Mouse (Mus musculus): ENCODE measurements around the gene Tmem203. TPM values are rescaled to one million over a fixed set of nuclear protein-coding genes. Genes with fewer than 3 reads are reported as not detected.

Tmem203 gene
- polyA plus RNA-seq, 1 experiment from 2014 or later = 18.6 TPM

DNA sequence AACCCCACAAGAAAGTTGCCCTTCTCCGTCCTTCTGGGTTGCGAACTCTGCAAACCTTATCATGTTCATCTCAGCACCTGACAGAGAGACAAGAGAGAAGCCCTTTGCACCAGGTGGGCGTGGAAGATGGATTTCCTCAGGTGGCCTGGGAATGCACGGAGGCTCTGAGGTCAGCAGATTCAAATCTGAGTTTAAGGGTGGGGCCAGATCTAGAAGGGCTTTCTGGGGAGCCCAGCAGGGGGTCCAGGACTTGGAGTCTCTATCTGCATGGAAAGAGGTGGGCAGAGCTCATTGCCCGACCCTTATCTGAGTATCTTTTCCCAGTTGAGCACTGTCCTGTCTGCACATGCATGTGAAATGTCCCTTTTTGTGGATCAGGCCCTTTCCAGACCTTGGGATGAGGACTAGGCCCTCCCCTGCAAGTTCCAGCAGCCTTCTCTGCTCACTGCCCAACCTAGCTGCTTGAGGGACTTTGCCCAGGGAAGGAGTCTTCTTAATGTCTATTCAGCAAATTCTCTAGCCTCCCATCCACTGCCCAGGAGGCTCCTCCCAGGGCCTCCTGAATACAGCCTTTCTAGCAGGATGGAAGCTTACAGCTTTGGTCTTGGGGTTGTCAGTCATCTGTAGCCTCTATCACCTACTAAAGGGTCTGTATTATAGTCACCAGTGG is 20.6 kb upstream of the Tmem203 start:
- Histone ChIP-seq H3K4me1 (replicated peaks) (no peaks in the 10 kb centered on the region), H3K27me3 (peaks cover 27% of the 10 kb centered on the region)

DNA sequence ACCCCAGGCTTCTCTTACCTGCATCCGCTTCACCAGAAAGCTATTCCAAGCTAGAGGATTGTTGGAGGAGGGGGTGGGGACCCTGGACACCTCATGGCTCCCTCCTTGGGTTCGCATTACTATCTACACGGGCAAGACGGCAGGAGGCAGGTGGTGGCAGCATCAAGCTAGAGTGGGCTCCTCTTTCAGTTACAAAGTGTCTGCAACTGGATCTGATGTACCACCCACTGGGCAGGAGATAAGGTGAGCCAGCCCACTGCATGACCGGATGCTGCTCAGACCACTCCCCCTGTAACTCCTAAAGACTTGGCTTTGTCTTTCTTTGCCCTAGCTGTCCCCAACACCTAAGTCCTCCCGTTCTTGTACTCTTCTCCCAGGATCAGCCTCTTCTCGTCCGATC is 18.6 kb upstream of the Tmem203 start, which contains the start of gene Rnf224:
TSS of gene Rnf224 (minus strand) at position 174 of the 400 bp plus-strand sequence.
- no peaks in the 10 kb centered on the region for H3K36me3 ChIP-seq
- no peak within 1 kb of the TSS for H3K27ac ChIP-seq
- no peak within 1 kb of the TSS for H3K4me2 ChIP-seq (replicated peaks)
- peaks cover 12% of the 10 kb centered on the region for H3K4me1 ChIP-seq (replicated peaks)
- H3K9ac ChIP-seq (replicated peaks) = no peak within 1 kb of the TSS
- no peaks in the 10 kb centered on the region for H3K9me3 ChIP-seq
- 44% methylated on average over 8 of the region's 8 CpGs for WGBS
- H3K4me3 ChIP-seq (replicated peaks) = no peak within 1 kb of the TSS
- peaks cover 31% of the 10 kb centered on the region for H3K27me3 ChIP-seq
- ATAC-seq = no peak

More for the DNA sequence above, 20.6 kb upstream of the Tmem203 start:
- Histone ChIP-seq H3K4me2 (replicated peaks) (no peak overlapping the region), H3K4me3 (replicated peaks) (no peak overlapping the region), H3K9me3 (no peaks in the 10 kb centered on the region), H3K36me3 (no peaks in the 10 kb centered on the region), H3K27ac (no peak overlapping the region), H3K9ac (replicated peaks) (no peak overlapping the region)
- ATAC-seq = no peak
- WGBS = 75% methylated on average over 5 of the region's 5 CpGs

DNA sequence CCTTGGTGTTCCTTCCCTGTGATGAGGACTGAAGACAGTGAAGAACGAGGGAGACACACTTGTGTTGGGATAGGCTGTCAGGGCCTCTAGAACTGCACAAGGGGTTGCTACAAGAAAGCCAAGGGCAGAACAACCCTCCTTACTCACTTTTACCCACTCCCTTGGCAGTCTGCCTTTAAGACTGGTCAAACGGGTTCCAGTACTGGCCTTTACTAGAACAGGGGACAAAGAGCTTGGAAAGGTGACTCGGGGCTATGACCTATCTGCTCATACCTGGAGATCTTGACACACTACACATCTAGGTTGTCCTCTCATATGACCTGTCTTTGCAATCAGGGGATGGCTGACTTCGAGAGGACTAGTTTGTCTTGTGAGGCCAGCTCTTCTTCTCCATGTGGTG is 17.7 kb upstream of the Tmem203 start:
- Histone ChIP-seq H3K4me2 (replicated peaks) (no peak overlapping the region), H3K36me3 (no peaks in the 10 kb centered on the region), H3K27ac (no peak overlapping the region), H3K9me3 (no peaks in the 10 kb centered on the region), H3K4me1 (replicated peaks) (peaks cover 21% of the 10 kb centered on the region), H3K4me3 (replicated peaks) (no peak overlapping the region), H3K9ac (replicated peaks) (no peak overlapping the region), H3K27me3 (peaks cover 32% of the 10 kb centered on the region)
- no peak for ATAC-seq
- 70% methylated on average over 4 of the region's 4 CpGs for WGBS

DNA sequence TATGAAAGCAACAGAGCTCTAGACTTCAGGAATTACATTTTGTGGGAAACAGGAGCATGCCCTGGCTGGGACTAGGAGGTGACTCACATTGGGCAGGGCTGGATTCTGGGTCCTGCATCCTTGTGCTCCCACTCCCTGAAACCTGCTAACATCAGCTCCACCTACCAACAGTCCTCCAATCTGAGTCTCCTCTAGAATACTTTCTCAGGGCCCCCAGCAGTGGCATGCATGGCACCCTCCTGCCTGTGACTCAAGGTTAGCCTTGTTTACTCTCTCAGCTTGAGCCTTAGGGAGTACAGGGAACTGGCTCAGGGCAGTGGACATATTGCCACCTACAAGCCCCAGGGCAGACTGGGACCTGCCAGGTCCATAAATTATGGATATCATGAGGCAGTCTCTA is 17.1 kb upstream of the Tmem203 start:
- Histone ChIP-seq H3K4me1 (replicated peaks) (peaks cover 27% of the 10 kb centered on the region), H3K27ac (no peak overlapping the region), H3K27me3 (peaks cover 30% of the 10 kb centered on the region), H3K9me3 (no peaks in the 10 kb centered on the region), H3K9ac (replicated peaks) (no peak overlapping the region), H3K4me2 (replicated peaks) (no peak overlapping the region), H3K36me3 (no peaks in the 10 kb centered on the region), H3K4me3 (replicated peaks) (no peak overlapping the region)
- ATAC-seq = no peak

DNA sequence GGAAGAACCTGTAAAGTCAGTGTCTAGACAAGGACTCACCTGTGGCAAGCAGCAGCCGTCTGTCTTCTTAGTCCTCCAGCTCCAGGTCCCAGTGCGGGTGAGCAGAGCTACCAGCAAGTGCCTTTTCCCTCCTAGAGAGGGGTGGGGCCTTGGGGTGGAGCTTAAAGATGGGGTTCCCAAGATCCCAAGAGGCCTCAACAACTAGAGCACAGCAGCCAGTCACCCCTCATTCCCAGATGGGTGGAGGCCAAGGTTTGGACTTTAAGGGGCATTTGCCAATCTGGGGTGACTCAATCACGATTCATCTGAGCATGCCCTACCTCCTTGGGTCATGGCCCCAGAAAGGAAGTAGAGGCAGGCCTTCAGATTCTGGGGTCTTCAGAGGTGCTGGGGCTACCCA is 15.5 kb upstream of the Tmem203 start:
- WGBS = 98% methylated on average over 3 of the region's 3 CpGs
- Histone ChIP-seq H3K4me3 (replicated peaks) (no peak overlapping the region), H3K27me3 (peaks cover 26% of the 10 kb centered on the region), H3K4me2 (replicated peaks) (no peak overlapping the region), H3K9me3 (no peaks in the 10 kb centered on the region), H3K36me3 (peaks cover 3% of the 10 kb centered on the region; the same call in 1 of the 2 replicates), H3K27ac (no peak overlapping the region), H3K4me1 (replicated peaks) (peaks cover 35% of the 10 kb centered on the region), H3K9ac (replicated peaks) (no peak overlapping the region)
- no peak for ATAC-seq

DNA sequence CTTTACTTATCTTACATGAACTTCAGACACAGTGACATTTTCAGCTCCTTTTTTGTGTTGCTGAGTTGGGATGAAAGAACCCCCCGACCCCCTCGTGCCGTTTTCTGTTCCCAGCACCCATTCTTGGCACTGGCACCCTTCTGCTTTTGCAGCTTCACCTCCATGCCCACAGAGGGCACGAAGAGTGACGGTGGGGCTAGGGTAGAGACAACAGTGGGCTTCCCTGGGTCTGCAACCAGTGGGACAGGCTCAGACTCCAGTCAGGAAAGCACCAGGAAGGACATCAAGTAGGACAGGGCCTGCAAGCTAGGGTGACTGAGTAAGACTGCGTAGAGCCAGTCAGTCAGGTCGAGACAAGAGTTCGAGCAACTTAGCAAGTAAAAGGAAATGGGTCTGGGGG is 14.9 kb upstream of the Tmem203 start:
- Histone ChIP-seq H3K27ac (no peak overlapping the region; the same call in 1 of the 2 replicates), H3K4me3 (replicated peaks) (peak overlapping the region; percentile 56), H3K4me2 (replicated peaks) (peak overlapping the region; percentile 71), H3K27me3 (peaks cover 26% of the 10 kb centered on the region), H3K9me3 (no peaks in the 10 kb centered on the region), H3K4me1 (replicated peaks) (peaks cover 35% of the 10 kb centered on the region), H3K9ac (replicated peaks) (no peak overlapping the region; the same call in 1 of the 2 replicates), H3K36me3 (peaks cover 8% of the 10 kb centered on the region)
- WGBS = 47% methylated on average over 8 of the region's 8 CpGs
- peak; percentile 8 for ATAC-seq

DNA sequence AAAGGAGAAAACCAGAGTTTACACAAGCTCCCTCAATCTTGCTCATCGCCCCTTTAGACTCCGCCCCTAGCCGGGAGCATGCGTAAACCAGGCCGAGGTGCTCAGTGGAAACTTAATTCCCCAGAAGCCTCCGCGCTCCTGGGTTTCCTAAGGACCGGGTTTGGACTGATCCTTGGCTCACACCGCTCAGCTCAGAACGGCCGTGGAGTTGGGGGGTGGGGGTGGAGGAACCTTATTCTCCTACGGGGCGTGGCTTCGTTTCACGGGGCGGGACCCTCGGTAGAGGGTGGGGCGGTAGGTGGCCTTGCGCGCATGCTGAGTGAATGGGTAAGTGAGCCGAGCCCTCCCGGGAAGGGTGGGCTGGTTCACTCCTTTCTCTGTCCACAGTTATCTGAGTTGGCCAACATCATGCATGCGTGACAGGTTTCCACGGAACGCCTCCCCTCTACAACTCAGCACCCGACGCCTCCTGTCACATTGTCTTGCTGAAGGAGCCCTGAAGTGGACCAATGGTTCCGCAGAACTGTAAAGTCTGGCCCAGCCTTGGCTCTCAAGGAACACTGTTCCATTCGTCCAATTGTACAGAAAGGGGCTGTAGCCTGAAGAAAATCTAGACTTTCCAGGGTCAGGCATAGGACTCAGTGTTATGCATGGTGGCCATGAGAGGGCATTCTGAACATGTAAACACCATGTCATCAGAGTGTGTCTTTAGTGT is 14.4 kb upstream of the Tmem203 start:
- H3K9me3 ChIP-seq = no peaks in the 10 kb centered on the region
- H3K4me2 ChIP-seq (replicated peaks) = peak overlapping the region; percentile 71
- peak overlapping the region; percentile 54 for H3K27ac ChIP-seq
- ATAC-seq = peak; percentile 78
- peaks cover 35% of the 10 kb centered on the region for H3K4me1 ChIP-seq (replicated peaks)
- peaks cover 14% of the 10 kb centered on the region for H3K36me3 ChIP-seq
- H3K27me3 ChIP-seq = peaks cover 26% of the 10 kb centered on the region
- H3K9ac ChIP-seq (replicated peaks) = peak overlapping the region; percentile 78
- peak overlapping the region; percentile 56 for H3K4me3 ChIP-seq (replicated peaks)
- 1% methylated on average over 29 of the region's 29 CpGs for WGBS

DNA sequence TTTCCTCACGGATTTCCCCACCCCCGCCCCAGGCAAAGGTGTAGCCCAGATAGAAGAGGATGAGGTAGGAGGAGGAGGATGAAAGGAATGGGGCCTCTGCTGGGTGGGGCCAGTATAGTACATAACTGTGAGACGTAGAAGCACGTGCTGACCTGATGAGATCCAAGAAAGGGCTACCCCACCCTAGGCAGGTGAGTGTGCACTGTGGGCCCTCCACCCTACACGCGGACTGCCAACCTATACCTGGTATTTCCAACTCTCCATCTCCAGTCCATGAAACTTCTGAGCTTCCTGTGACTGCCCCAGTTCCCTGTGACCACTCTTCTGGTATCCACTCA is 13.8 kb upstream of the Tmem203 start:
- Histone ChIP-seq H3K9me3 (no peaks in the 10 kb centered on the region), H3K4me2 (replicated peaks) (peak overlapping the region; percentile 71), H3K4me3 (replicated peaks) (peak overlapping the region; percentile 56), H3K4me1 (replicated peaks) (peaks cover 35% of the 10 kb centered on the region), H3K36me3 (peaks cover 19% of the 10 kb centered on the region), H3K9ac (replicated peaks) (peak overlapping the region; percentile 78), H3K27me3 (peaks cover 21% of the 10 kb centered on the region), H3K27ac (peak overlapping the region; percentile 54)
- 19% methylated on average over 6 of the region's 6 CpGs for WGBS
- ATAC-seq = peak; percentile 43

DNA sequence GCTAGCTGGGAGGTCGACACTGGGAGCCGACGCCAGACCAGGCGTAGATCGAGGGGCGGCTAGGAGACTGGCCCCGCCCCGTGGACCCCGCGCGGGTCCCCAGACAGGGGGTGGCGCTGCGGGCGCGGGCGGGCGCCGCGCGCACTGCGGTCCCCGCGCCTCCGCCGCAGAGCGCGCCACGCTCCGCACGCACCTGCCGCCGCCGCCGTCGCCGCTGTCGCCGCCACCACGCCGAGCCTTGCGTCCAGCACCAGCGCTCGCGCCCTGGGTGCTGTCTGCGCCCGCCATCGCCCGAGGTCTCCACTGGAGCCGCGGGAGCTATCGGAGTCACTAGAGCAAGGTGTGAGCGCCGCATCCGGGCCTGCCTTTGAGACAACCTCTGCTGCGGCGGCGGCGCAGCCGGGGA is 13.1 kb upstream of the Tmem203 start, which contains the start of the genes Rnf208 and Cysrt1:
TSS of gene Rnf208 (plus strand) at position 155 of the 406 bp plus-strand sequence.
TSS of gene Cysrt1 (minus strand) at position 352 of the 406 bp plus-strand sequence.
- Histone ChIP-seq H3K27me3 (peaks cover 18% of the 10 kb centered on the region), H3K9ac (replicated peaks) (peak within 1 kb of the TSS; percentile 78), H3K4me3 (replicated peaks) (peak within 1 kb of the TSS; percentile 56), H3K36me3 (peaks cover 23% of the 10 kb centered on the region), H3K27ac (peak within 1 kb of the TSS; percentile 54), H3K9me3 (no peaks in the 10 kb centered on the region), H3K4me2 (replicated peaks) (peak within 1 kb of the TSS; percentile 71), H3K4me1 (replicated peaks) (peaks cover 35% of the 10 kb centered on the region)
- peak; percentile 47 for ATAC-seq
- 0% methylated on average over 31 of the region's 59 CpGs for WGBS

DNA sequence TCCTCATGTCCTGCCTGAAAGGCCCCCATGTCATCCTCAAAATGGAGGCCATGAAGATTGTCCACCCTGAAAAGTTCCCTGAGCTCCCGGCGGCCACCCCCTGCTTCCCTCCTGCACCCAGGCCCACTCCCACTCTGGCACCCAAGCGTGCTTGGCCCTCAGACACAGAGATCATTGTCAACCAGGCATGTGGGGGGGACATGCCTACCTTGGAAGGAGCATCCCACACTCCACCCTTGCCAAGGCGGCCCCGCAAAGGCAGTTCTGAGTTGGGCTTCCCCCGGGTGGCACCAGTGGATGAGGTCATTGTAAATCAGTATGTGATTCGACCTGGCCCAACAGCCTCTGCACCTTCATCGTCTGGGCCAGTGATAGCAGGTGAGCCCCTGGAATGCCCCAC is 11.9 kb upstream of the Tmem203 start:
- Histone ChIP-seq H3K27ac (no peak overlapping the region), H3K27me3 (peaks cover 7% of the 10 kb centered on the region; the same call in 1 of the 2 replicates), H3K36me3 (peaks cover 35% of the 10 kb centered on the region), H3K9ac (replicated peaks) (peak overlapping the region; percentile 78), H3K9me3 (no peaks in the 10 kb centered on the region), H3K4me2 (replicated peaks) (peak overlapping the region; percentile 71), H3K4me1 (replicated peaks) (peaks cover 35% of the 10 kb centered on the region), H3K4me3 (replicated peaks) (peak overlapping the region; percentile 56)
- no peak for ATAC-seq
- 80% methylated on average over 8 of the region's 8 CpGs for WGBS

DNA sequence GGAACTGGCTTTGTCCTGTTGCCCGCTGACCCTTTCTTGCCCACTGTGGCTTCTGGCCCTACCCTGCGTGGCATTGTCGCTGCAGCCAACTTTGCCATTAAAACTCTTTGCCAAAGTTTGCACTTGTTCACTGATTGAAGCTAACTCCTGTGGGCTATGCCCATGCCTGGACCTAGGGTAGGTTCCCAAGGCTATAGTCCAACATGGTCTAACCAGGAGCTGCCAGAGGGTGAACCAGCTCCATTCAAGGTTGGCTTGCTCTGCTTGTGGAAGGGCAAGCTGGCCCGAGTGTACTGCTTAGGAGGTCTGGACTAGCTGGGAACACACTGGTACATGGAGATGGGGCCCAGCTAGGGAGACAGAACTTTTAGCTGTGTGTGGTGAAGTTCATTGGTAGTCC is 11.1 kb upstream of the Tmem203 start:
- Histone ChIP-seq H3K27me3 (peaks cover 5% of the 10 kb centered on the region; the same call in 1 of the 2 replicates), H3K36me3 (peaks cover 43% of the 10 kb centered on the region), H3K4me1 (replicated peaks) (peaks cover 35% of the 10 kb centered on the region), H3K27ac (no peak overlapping the region), H3K4me3 (replicated peaks) (no peak overlapping the region), H3K4me2 (replicated peaks) (no peak overlapping the region), H3K9me3 (no peaks in the 10 kb centered on the region), H3K9ac (replicated peaks) (no peak overlapping the region)
- 88% methylated on average over 4 of the region's 4 CpGs for WGBS
- no peak for ATAC-seq
